Mouse (Mus musculus) liver, postnatal 0 days (tissue): ENCODE measurements around the gene Dlgap5.

ENCODE experiments used
- CTCF ChIP-seq: sonication (generic); IDR thresholded peaks from 2 replicates; pipeline ENCODE4 v1.5.1; 2016; ENCODE audit warnings: antibody characterized with exemption, low read depth
- EP300 ChIP-seq: IDR thresholded peaks from 2 replicates; pipeline ENCODE4 v1.6.1; 2016; ENCODE audit warnings: antibody characterized with exemption, low read depth, mild to moderate bottlenecking

DNA sequence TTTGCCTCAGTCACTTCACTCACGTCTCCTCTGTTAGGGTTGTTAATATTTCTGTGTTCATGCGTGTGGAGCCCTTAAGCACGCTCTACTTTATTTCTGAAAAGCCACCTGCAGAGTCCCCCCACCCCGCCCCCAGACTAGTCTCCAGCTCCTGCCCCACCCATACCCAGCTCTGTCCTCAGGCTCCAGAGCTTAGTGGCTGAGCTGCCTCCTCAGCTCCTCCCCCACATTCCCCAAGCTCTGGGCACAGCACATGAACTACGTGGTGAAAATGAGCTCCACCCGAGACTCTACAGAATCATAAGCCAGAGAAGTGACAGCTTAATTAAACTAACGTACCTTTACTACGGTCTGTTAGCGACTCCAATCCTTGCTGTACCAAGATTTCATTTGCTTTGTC is 12.2 kb downstream of the Dlgap5 start:
- TF ChIP-seq CTCF (no peak), EP300 (no peak)
